Comparison of ENCODE assay signal across 8 mouse cellular contexts in genomic region chr13:82059498-82059897, GRCm38 (mm10).
A peak's percentile ranks its signal among the peaks of the same experiment; 100 is the strongest.
DNase-seq lines count a peak whose midpoint lies in the region; ATAC-seq and TF ChIP-seq lines count a peak whose summit lies in the region.

No protein-coding gene starts in this region.

- TF ChIP-seq POLR2A in myocyte (IDR thresholded peaks at IDR 0.05; ENCODE audit: insufficient read length, low read depth): no peak

- no peaks in the 10 kb centered on the region for H3K27me3 ChIP-seq in midbrain, embryonic 11.5 days (ENCODE audit: control insufficient read depth, insufficient read depth, low read length)
- H3K27me3 ChIP-seq in midbrain, embryonic 10.5 days (ENCODE audit: low read depth, poor library complexity, severe bottlenecking): no peaks in the 10 kb centered on the region
- H3K27me3 ChIP-seq in heart, embryonic 13.5 days (replicated peaks): no peaks in the 10 kb centered on the region
- no peaks in the 10 kb centered on the region for H3K27me3 ChIP-seq in myocyte (ENCODE audit: control insufficient read depth, insufficient read depth, insufficient read length)

- WGBS in midbrain, embryonic 11.5 days: 71% methylated on average over 5 of the region's 5 CpGs
- WGBS in midbrain, embryonic 10.5 days: 70% methylated on average over 5 of the region's 5 CpGs
- WGBS in heart, embryonic 13.5 days: 8% methylated on average over 5 of the region's 5 CpGs

- no peaks in the 10 kb centered on the region for H3K4me1 ChIP-seq in midbrain, embryonic 11.5 days (ENCODE audit: control insufficient read depth, insufficient read depth, low read length)
- no peaks in the 10 kb centered on the region for H3K4me1 ChIP-seq in midbrain, embryonic 10.5 days
- peaks cover 28% of the 10 kb centered on the region for H3K4me1 ChIP-seq in heart, embryonic 13.5 days

- no peak overlapping the region for H3K27ac ChIP-seq in midbrain, embryonic 11.5 days (ENCODE audit: low read depth, low read length)
- no peak overlapping the region for H3K27ac ChIP-seq in midbrain, embryonic 10.5 days (replicated peaks)
- H3K27ac ChIP-seq in heart, embryonic 13.5 days (replicated peaks): peak overlapping the region; percentile 82

- no peak overlapping the region for H3K4me2 ChIP-seq in midbrain, embryonic 11.5 days
- H3K4me2 ChIP-seq in heart, embryonic 13.5 days: no peak overlapping the region; the same call in 1 of the 2 replicates
- H3K4me2 ChIP-seq in myocyte (ENCODE audit: low read depth): peak overlapping the region; percentile 37

- H3K9me3 ChIP-seq in midbrain, embryonic 11.5 days (ENCODE audit: control insufficient read depth, low read length): no peaks in the 10 kb centered on the region
- H3K9me3 ChIP-seq in midbrain, embryonic 10.5 days (replicated peaks): no peaks in the 10 kb centered on the region
- H3K9me3 ChIP-seq in heart, embryonic 13.5 days: no peaks in the 10 kb centered on the region

- H3K4me3 ChIP-seq in midbrain, embryonic 11.5 days (ENCODE audit: low read depth, low read length): no peak overlapping the region
- H3K4me3 ChIP-seq in midbrain, embryonic 10.5 days: no peak overlapping the region
- H3K4me3 ChIP-seq in heart, embryonic 13.5 days: no peak overlapping the region
- no peak overlapping the region for H3K4me3 ChIP-seq in myocyte

- no peak overlapping the region for H3ac ChIP-seq in myocyte (ENCODE audit: control insufficient read depth, insufficient read length)

- H3K36me3 ChIP-seq in midbrain, embryonic 11.5 days (ENCODE audit: control insufficient read depth, insufficient read depth, low read length): no peaks in the 10 kb centered on the region
- H3K36me3 ChIP-seq in midbrain, embryonic 10.5 days: no peaks in the 10 kb centered on the region
- H3K36me3 ChIP-seq in heart, embryonic 13.5 days: no peaks in the 10 kb centered on the region
- no peaks in the 10 kb centered on the region for H3K36me3 ChIP-seq in myocyte (ENCODE audit: control insufficient read depth, insufficient read depth)

- no peak for DNase-seq in midbrain, embryonic 11.5 days (ENCODE audit: low spot score, missing footprints)
- DNase-seq in midbrain, embryonic 10.5 days (ENCODE audit: low spot score): no peak
- peak; percentile 19 to 20 for DNase-seq in cerebellum, postnatal 36 days
- peak; percentile 58 for DNase-seq in kidney, postnatal 14 days
- no peak for DNase-seq in layer of hippocampus, adult 18-20 months (ENCODE audit: low spot score in 2 of 2)

- H3K9ac ChIP-seq in midbrain, embryonic 11.5 days (ENCODE audit: low read length): no peak overlapping the region
- no peak overlapping the region for H3K9ac ChIP-seq in heart, embryonic 13.5 days

- no peaks in the 10 kb centered on the region for H3K79me2 ChIP-seq in myocyte (ENCODE audit: control insufficient read depth, insufficient read depth)

- ATAC-seq in midbrain, embryonic 11.5 days (ENCODE audit: low FRiP score): peak; percentile 79
- ATAC-seq in heart, embryonic 13.5 days (ENCODE audit: extremely low read depth, insufficient number of reproducible peaks, low FRiP score, low TSS enrichment): peak; percentile 66; the same call in 1 of the 2 replicates
- no peak for ATAC-seq in granulocyte monocyte progenitor cell, adult 5-6 weeks (replicated peaks; ENCODE audit: poor library complexity, severe bottlenecking)

TF ChIP-seq in myocyte, 11 proteins besides CTCF, POLR2A, EP300 and RAD21:
- peak in 1 of 3 experiments; percentile 39 for TF ChIP-seq MYOG (IDR thresholded peaks at IDR 0.05; ENCODE audit: control insufficient read depth in 1 of 3, insufficient read depth in 1 of 3, insufficient read length in 2 of 3, low read depth in 2 of 3)
- no peak for TF ChIP-seq CEBPB (IDR thresholded peaks at IDR 0.05; ENCODE audit: insufficient read depth, poor library complexity, severe bottlenecking)
- no peak for TF ChIP-seq POLR2AphosphoS2 (IDR thresholded peaks at IDR 0.05; ENCODE audit: insufficient read length, low read depth)
- TF ChIP-seq MAX (IDR thresholded peaks at IDR 0.05; ENCODE audit: low read depth): no peak

Comparison
In these comparisons a context has a peak if more than half of its experiments do, and no peak if none do; other contexts are left out.
1. DNase-seq: peak in cerebellum, postnatal 36 days (2 of 2) and kidney, postnatal 14 days (single experiment); none in midbrain, embryonic 11.5 days (single experiment), midbrain, embryonic 10.5 days (single experiment) and layer of hippocampus, adult 18-20 months (0 of 2).